Mouse (Mus musculus) neural tube, embryonic 11.5 days (tissue): ENCODE measurements at regions not wholly inside any gene's neighbourhood (a gene's known extent, or its start where the extent isn't known, plus 50 kb on each side); places are given as distances from the start of the nearest gene placed in this dataset.
A peak's percentile ranks its signal among the peaks of the same experiment; 100 is the strongest.

Experiments used
- ATAC-seq: fragments of 200-750 bp; cut with Nextera tagmentation; 2 replicates; pipeline ENCODE4 v1.8.0; 2017; ENCODE audit warnings: moderate number of reproducible peaks, mild to moderate bottlenecking, moderate TSS enrichment, moderate library complexity; ENCODE audit not compliant: insufficient read depth, low FRiP score, low TSS enrichment
- DNase-seq: peaks from one replicate; pipeline ENCODE4 v3.0.0-alpha.2; 2015; ENCODE audit warnings: low spot score
- H3K27ac ChIP-seq: fragments of 300-500 bp; sonication (generic); 2 replicates; pipeline ENCODE4 v1.5.1; 2014; ENCODE audit warnings: low read depth, mild to moderate bottlenecking, low read length
- H3K27me3 ChIP-seq: fragments of 300-500 bp; sonication (generic); 2 replicates; pipeline ENCODE4 v1.6.1; 2014; ENCODE audit warnings: mild to moderate bottlenecking, low read length, mixed read lengths; ENCODE audit not compliant: control insufficient read depth, insufficient read depth
- H3K36me3 ChIP-seq: fragments of 300-500 bp; sonication (generic); 2 replicates; pipeline ENCODE4 v1.6.1; 2014; ENCODE audit warnings: mild to moderate bottlenecking, low read length, moderate library complexity, mixed read lengths; ENCODE audit not compliant: control insufficient read depth, insufficient read depth
- H3K4me1 ChIP-seq: fragments of 300-500 bp; sonication (generic); 2 replicates; pipeline ENCODE4 v1.6.1; 2014; ENCODE audit warnings: low read length, mixed read lengths; ENCODE audit not compliant: control insufficient read depth, insufficient read depth
- H3K4me2 ChIP-seq: fragments of 300-500 bp; sonication (generic); 2 replicates; pipeline ENCODE4 v1.6.1; 2014; ENCODE audit warnings: low read depth, mild to moderate bottlenecking, moderate library complexity
- H3K4me3 ChIP-seq: fragments of 300-500 bp; sonication (generic); 2 replicates; pipeline ENCODE4 v1.5.1; 2014; ENCODE audit warnings: low read depth, low read length
- H3K9ac ChIP-seq: fragments of 300-500 bp; sonication (generic); 2 replicates; pipeline ENCODE4 v1.6.1; 2014; ENCODE audit warnings: mild to moderate bottlenecking, low read length
- H3K9me3 ChIP-seq: fragments of 300-500 bp; sonication (generic); 2 replicates; pipeline ENCODE4 v1.6.1; 2016; ENCODE audit warnings: low read length; ENCODE audit not compliant: control insufficient read depth
- WGBS: fragments of 180-500 bp; shearing (Covaris S2); extraction: QIAGEN DNeasy Blood & Tissue Kit; methylation state at CpG from one replicate; pipeline ENCODE4 v1.1.7; 2014; 5-methylcytosine and 5-hydroxymethylcytosine counted together

- WGBS = 88% methylated on average over 4 of the region's 4 CpGs
- DNase-seq (no peak), ATAC-seq (no peak)
- no peaks in the 10 kb centered on the region for H3K4me1 ChIP-seq
- no peaks in the 10 kb centered on the region for H3K27me3 ChIP-seq
- no peaks in the 10 kb centered on the region for H3K9me3 ChIP-seq
- H3K9ac ChIP-seq = no peak overlapping the region
- no peaks in the 10 kb centered on the region for H3K36me3 ChIP-seq
- H3K4me2 ChIP-seq = no peak overlapping the region
- H3K27ac ChIP-seq = no peak overlapping the region
- H3K4me3 ChIP-seq = no peak overlapping the region
These were observed 62.4 kb upstream of the Lypd6 start for GRCm38 (mm10) chr2:50003866-50004265.

- Histone ChIP-seq H3K27me3 (no peaks in the 10 kb centered on the region), H3K4me1 (no peaks in the 10 kb centered on the region), H3K9ac (no peak overlapping the region), H3K4me2 (no peak overlapping the region), H3K27ac (no peak overlapping the region), H3K9me3 (no peaks in the 10 kb centered on the region), H3K4me3 (no peak overlapping the region), H3K36me3 (no peaks in the 10 kb centered on the region)
- ATAC-seq = 0 out of 2 replicates have a peak, but pooled peaks have one; percentile 13
- peak; percentile 13 for DNase-seq
- 60% methylated on average over 11 of the region's 11 CpGs for WGBS
These were observed 61.3 kb upstream of the Lypd6 start for GRCm38 (mm10) chr2:50004674-50005527.

- 86% methylated on average over 5 of the region's 5 CpGs for WGBS
- no peaks in the 10 kb centered on the region for H3K27me3 ChIP-seq
- ATAC-seq (no peak), DNase-seq (no peak)
- no peak overlapping the region for H3K27ac ChIP-seq
- no peaks in the 10 kb centered on the region for H3K36me3 ChIP-seq
- H3K9me3 ChIP-seq = no peaks in the 10 kb centered on the region
- no peak overlapping the region for H3K9ac ChIP-seq
- no peak overlapping the region for H3K4me3 ChIP-seq
- H3K4me2 ChIP-seq = no peak overlapping the region
- H3K4me1 ChIP-seq = no peaks in the 10 kb centered on the region
These were observed 57.9 kb upstream of the Lypd6 start for GRCm38 (mm10) chr2:50008282-50008681.

DNA sequence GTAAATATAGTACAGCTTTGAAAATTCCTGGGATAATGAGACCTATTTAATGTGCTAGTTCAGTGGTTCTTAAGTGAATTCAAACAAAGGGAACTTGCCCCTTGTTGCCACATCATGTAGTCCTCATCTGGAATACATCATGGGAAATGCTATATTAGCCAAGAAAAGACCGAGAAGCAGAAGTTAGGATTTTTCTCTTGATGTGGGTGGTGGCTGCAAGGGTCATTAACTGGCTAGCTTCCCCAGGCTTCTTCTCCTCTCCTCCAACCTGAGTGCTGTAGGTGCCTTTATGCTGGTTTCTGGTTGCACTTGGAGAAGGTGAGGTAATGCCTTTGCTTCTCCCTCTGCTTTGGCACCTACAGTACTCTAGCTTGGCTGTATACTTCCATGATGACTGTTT is 55.8 kb upstream of the Lypd6 start:
- H3K27me3 ChIP-seq = no peaks in the 10 kb centered on the region
- H3K4me1 ChIP-seq = no peaks in the 10 kb centered on the region
- H3K27ac ChIP-seq = no peak overlapping the region
- H3K4me2 ChIP-seq = no peak overlapping the region
- WGBS = 74% methylated on average over 1 of the region's 1 CpGs
- H3K9me3 ChIP-seq = no peaks in the 10 kb centered on the region
- H3K9ac ChIP-seq = no peak overlapping the region
- DNase-seq (no peak), ATAC-seq (no peak)
- H3K36me3 ChIP-seq = no peaks in the 10 kb centered on the region
- no peak overlapping the region for H3K4me3 ChIP-seq

DNA sequence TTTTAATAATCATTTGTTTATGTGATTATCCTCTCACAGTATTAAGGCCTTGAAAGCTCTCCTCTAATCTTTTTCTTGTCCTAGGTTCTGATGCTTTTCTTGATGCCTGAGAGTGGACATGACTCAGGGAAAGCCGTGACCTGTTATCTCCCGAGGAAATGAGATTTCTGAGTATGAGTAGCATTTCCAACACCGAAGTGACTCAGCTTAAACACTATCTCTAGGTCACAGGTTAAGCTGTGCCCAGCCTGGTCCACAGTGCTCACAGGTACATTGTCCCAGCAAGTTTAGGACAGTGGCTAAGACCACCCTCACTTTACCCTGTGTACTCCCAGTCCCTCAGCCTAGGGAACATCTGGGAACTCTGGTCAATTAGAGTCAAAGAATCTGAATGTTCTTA is 53.9 kb upstream of the Lypd6 start:
- no peaks in the 10 kb centered on the region for H3K4me1 ChIP-seq
- no peak overlapping the region for H3K27ac ChIP-seq
- no peak overlapping the region for H3K4me2 ChIP-seq
- ATAC-seq (no peak), DNase-seq (no peak)
- H3K9me3 ChIP-seq = no peaks in the 10 kb centered on the region
- no peaks in the 10 kb centered on the region for H3K36me3 ChIP-seq
- WGBS = 93% methylated on average over 3 of the region's 3 CpGs
- no peak overlapping the region for H3K4me3 ChIP-seq
- H3K9ac ChIP-seq = no peak overlapping the region
- no peaks in the 10 kb centered on the region for H3K27me3 ChIP-seq

DNA sequence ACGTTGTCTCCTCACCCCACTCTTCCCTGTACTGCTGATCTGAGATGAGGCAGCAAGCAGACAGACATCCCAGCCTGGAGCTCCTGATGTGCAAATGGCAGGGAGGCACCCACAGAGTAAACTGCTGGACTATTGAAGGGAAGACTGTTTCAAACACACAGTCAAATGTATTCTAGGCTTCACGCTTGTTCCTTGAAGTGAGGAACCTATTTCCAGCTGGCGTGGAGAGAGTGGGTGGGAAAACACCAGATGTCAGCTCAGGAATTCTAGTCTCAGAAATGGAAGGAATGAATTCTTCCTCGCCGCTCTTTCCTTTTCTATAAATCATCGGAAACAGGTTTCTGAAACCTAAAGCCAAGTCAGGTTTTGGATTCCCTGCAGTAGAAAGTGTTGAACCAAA is 53.0 kb upstream of the Lypd6 start:
- Histone ChIP-seq H3K27ac (no peak overlapping the region), H3K4me2 (no peak overlapping the region), H3K27me3 (no peaks in the 10 kb centered on the region), H3K4me3 (no peak overlapping the region), H3K9me3 (no peaks in the 10 kb centered on the region), H3K4me1 (no peaks in the 10 kb centered on the region), H3K36me3 (no peaks in the 10 kb centered on the region), H3K9ac (no peak overlapping the region)
- DNase-seq (no peak), ATAC-seq (no peak)
- 74% methylated on average over 6 of the region's 6 CpGs for WGBS

GRCm38 (mm10) chr2:50013882-50014281 is 52.3 kb upstream of the Lypd6 start:
- Histone ChIP-seq H3K27me3 (no peaks in the 10 kb centered on the region), H3K4me1 (no peaks in the 10 kb centered on the region), H3K4me3 (no peak overlapping the region), H3K4me2 (no peak overlapping the region), H3K9me3 (no peaks in the 10 kb centered on the region), H3K9ac (no peak overlapping the region), H3K36me3 (no peaks in the 10 kb centered on the region), H3K27ac (no peak overlapping the region)
- no peak for ATAC-seq
- 79% methylated on average over 5 of the region's 5 CpGs for WGBS
- no peak for DNase-seq

- H3K4me3 ChIP-seq = no peak overlapping the region
- no peak for DNase-seq
- no peak for ATAC-seq
- H3K4me2 ChIP-seq = no peak overlapping the region
- no peaks in the 10 kb centered on the region for H3K36me3 ChIP-seq
- WGBS = 85% methylated on average over 2 of the region's 2 CpGs
- H3K27me3 ChIP-seq = no peaks in the 10 kb centered on the region
- H3K9ac ChIP-seq = no peak overlapping the region
- H3K4me1 ChIP-seq = no peaks in the 10 kb centered on the region
- no peaks in the 10 kb centered on the region for H3K9me3 ChIP-seq
- H3K27ac ChIP-seq = no peak overlapping the region
These were observed 51.5 kb upstream of the Lypd6 start for GRCm38 (mm10) chr2:50014683-50015082.
